Mouse (Mus musculus) adrenal gland, adult (tissue): ENCODE data around the gene Sspo.

Source experiments
- DNase-seq, 2 experiments: peaks; one replicate each; pipeline ENCODE4 v3.0.0; 2022 to 2023; ENCODE audit warnings: low spot score in 1 of 2; ENCODE audit not compliant: inconsistent age in 2 of 2

Gene Sspo

GRCm38 (mm10) chr6:48447929-48448328 lies at the start of gene Sspo:
TSS of gene Sspo (plus strand) at chr6:48448229.
- DNase-seq: no peak

- peak; percentile 3 to 19 for DNase-seq
Observed at GRCm38 (mm10) chr6:48399906-48400305, 48.1 kb upstream of the Sspo start.

- peak in 1 of 2 experiments; percentile 21 for DNase-seq
Observed at GRCm38 (mm10) chr6:48404071-48404470, 44.0 kb upstream of the Sspo start.

- peak in 1 of 2 experiments; percentile 10 for DNase-seq
Observed at GRCm38 (mm10) chr6:48409726-48410343, 38.2 kb upstream of the Sspo start.

GRCm38 (mm10) chr6:48410551-48410950 lies 37.5 kb upstream of the Sspo start:
- peak; percentile 10 to 65 for DNase-seq

- peak; percentile 62 to 84 for DNase-seq
Observed at GRCm38 (mm10) chr6:48411193-48412092, 36.6 kb upstream of the Sspo start.

GRCm38 (mm10) chr6:48412147-48412546 lies 35.9 kb upstream of the Sspo start:
- DNase-seq: peak; percentile 11 to 49

GRCm38 (mm10) chr6:48412662-48413061 lies 35.4 kb upstream of the Sspo start:
- no peak for DNase-seq

- peak; percentile 17 to 56 for DNase-seq
Observed at GRCm38 (mm10) chr6:48413081-48413480, 34.9 kb upstream of the Sspo start.

- DNase-seq: peak in 1 of 2 experiments; percentile 76
Observed at GRCm38 (mm10) chr6:48414886-48415285, 33.1 kb upstream of the Sspo start.

- DNase-seq: peak; percentile 88 to 96
Observed at GRCm38 (mm10) chr6:48415636-48416035, 32.4 kb upstream of the Sspo start.

- DNase-seq: peak in 1 of 2 experiments; percentile 46
Observed at GRCm38 (mm10) chr6:48416486-48416885, 31.5 kb upstream of the Sspo start.

GRCm38 (mm10) chr6:48420647-48421046 lies 27.4 kb upstream of the Sspo start:
- DNase-seq: no peak

GRCm38 (mm10) chr6:48423336-48423735 lies 24.7 kb upstream of the Sspo start:
- no peak for DNase-seq

GRCm38 (mm10) chr6:48424074-48424473 lies 24.0 kb upstream of the Sspo start:
- DNase-seq: peak in 1 of 2 experiments; percentile 48

- peak in 1 of 2 experiments; percentile 31 for DNase-seq
Observed at GRCm38 (mm10) chr6:48426956-48427355, 21.1 kb upstream of the Sspo start.

GRCm38 (mm10) chr6:48428769-48429557 lies 19.1 kb upstream of the Sspo start:
- DNase-seq: peak; percentile 40 to 77

- peak in 1 of 2 experiments; percentile 29 for DNase-seq
Observed at GRCm38 (mm10) chr6:48430748-48431147, 17.3 kb upstream of the Sspo start.

- peak in 1 of 2 experiments; percentile 43 for DNase-seq
Observed at GRCm38 (mm10) chr6:48432893-48433816, 14.9 kb upstream of the Sspo start.

GRCm38 (mm10) chr6:48434651-48435050 lies 13.4 kb upstream of the Sspo start:
- DNase-seq: peak in 1 of 2 experiments; percentile 44
